Mouse (Mus musculus): ENCODE measurements around the gene Skint2.

Skint2 gene

GRCm38 (mm10) chr4:112556894-112557293 is at the start of gene Skint2:
Gene Skint2 (plus strand): TSS chr4:112557194.
- no peak for DNase-seq
